Mouse (Mus musculus): ENCODE results near the gene Gm28038.

Gm28038 gene

GRCm38 (mm10) chr2:30256616-30257350 is 24.1 kb upstream of the Gm28038 start:
- no peak for DNase-seq (ENCODE audit: low spot score)

GRCm38 (mm10) chr2:30257699-30258460 is 23.0 kb upstream of the Gm28038 start:
- DNase-seq (ENCODE audit: low spot score), result no peak

- no peak for DNase-seq (ENCODE audit: low spot score)
Observed at GRCm38 (mm10) chr2:30258600-30258999, 22.2 kb upstream of the Gm28038 start.

- no peak for DNase-seq (ENCODE audit: low spot score)
Observed at GRCm38 (mm10) chr2:30259131-30260064, 21.4 kb upstream of the Gm28038 start.

- DNase-seq (ENCODE audit: low spot score), result no peak
Observed at GRCm38 (mm10) chr2:30261064-30261736, 19.6 kb upstream of the Gm28038 start.

- no peak for DNase-seq (ENCODE audit: low spot score)
Observed at GRCm38 (mm10) chr2:30261921-30262839, 18.7 kb upstream of the Gm28038 start.

DNA sequence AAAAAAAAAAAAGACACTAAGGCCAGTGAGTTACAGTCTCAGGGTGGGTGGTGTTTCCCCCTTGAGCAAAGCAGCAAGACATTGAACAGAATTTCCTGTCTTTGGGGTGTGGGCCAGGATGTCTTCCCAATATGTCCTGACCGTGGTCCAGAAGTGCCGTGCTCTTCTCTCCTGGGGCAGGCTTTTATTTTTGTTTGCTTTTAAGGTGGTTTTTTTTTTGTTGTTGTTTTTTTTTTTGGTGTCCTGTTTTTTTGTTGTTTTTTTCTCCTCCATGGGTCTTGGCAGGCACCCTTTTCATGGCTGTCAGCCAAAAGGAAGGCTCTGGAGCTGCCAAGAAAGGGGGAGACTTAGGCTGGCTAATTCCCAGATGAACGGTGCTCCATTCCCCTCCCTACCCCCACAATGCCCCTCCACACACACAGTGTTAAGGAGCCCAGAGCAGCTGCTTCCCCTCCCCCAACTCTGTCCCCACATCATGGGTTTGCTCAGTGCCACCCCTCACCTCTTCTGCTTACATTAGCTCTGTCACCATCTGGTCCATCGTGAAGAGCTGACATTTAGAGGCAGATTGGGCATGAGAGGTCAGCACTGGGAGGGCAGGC is 17.9 kb upstream of the Gm28038 start:
- DNase-seq (ENCODE audit: low spot score), result peak; percentile 80

DNA sequence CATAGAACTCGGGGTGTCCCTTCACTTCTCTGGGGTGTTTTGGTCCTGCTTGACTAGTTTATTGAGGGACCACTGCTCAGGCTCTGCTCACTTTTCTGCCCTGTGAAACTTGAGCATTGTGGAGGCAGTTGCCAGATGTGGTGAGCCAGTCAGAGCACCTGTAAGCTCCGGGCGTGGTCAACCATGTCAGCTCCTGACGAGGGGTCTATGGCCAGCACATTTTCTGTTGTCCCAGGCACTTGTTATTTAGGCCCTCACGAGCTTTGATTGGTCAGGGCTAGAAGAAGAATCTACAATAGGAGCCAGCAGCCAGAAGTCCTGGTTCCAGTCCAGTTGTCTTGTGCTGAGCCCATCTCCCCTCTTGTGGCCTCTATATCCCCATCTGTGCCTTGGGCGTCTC is 17.0 kb upstream of the Gm28038 start:
- no peak for DNase-seq (ENCODE audit: low spot score)

GRCm38 (mm10) chr2:30264671-30265519 is 15.9 kb upstream of the Gm28038 start:
- peak; percentile 46 for DNase-seq (ENCODE audit: low spot score)

- peak; percentile 79 for DNase-seq (ENCODE audit: low spot score)
Observed at GRCm38 (mm10) chr2:30265767-30266253, 15.0 kb upstream of the Gm28038 start, which contains the start of gene Phyhd1. Gene Phyhd1 (plus strand): TSS chr2:30266203.

DNA sequence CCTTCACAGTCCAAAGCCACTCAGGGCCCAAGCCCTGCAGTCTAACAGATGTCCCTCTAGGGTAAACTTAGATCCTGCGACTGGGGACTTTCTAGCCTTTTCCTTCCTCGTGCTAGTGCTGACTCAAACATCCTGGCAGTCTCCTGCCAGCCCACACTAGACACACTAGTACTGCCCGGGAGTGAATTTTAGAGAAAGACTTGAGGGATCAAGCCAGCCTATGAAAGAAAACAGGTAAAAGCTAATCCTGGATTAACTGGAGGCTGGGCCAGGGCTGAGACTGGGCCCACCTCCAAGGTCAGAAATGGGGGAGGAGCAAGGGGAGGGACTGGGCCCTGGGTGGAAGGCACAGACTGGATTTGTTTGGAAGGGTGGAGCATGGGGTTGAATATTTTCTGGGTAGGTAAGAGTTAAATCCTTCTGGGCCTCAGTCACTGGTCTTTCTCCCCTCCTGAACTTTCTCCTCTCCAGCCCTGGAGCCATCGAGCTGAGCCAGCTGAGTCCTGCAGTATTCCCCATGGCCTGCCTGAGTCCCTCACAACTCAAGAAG is 14.4 kb upstream of the Gm28038 start:
- DNase-seq (ENCODE audit: low spot score), result peak; percentile 51

GRCm38 (mm10) chr2:30267466-30267865 is 13.4 kb upstream of the Gm28038 start:
- DNase-seq (ENCODE audit: low spot score), result no peak

DNA sequence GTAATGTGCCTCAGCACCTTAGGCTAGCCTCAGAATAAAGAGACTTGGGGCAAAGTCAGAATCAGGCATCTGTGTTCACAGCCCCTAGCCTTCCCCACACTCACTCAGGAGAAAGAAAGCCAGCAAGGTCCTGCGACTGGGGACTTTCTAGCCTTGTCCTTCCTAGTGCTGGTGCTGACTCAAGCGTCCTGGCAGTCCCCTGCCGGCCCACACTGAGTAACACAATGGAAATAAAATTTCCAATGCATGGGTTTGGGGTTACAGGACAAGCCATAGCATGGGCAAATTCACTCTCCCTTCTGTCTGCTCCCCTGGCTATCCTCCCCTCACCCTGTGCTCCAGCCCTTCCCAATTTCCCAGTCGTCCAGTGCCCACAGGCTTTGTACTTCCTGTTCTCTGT is 12.5 kb upstream of the Gm28038 start:
- no peak for DNase-seq (ENCODE audit: low spot score)

- no peak for DNase-seq (ENCODE audit: low spot score)
Observed at GRCm38 (mm10) chr2:30269241-30269990, 11.4 kb upstream of the Gm28038 start.

- peak; percentile 86 for DNase-seq (ENCODE audit: low spot score)
Observed at GRCm38 (mm10) chr2:30270134-30270533, 10.7 kb upstream of the Gm28038 start.

GRCm38 (mm10) chr2:30281651-30282050 is 808 bp downstream of the Gm28038 start:
- DNase-seq (ENCODE audit: low spot score), result no peak

- no peak for DNase-seq (ENCODE audit: low spot score)
Observed at GRCm38 (mm10) chr2:30283193-30283592, 2.4 kb downstream of the Gm28038 start.

- DNase-seq (ENCODE audit: low spot score), result no peak
Observed at GRCm38 (mm10) chr2:30285004-30285403, 4.2 kb downstream of the Gm28038 start.

All from MN1 (cell line).